Mouse (Mus musculus) heart, adult 2 months (tissue): Measurements from ENCODE around the gene Tas1r1.

Experiments used
- CTCF ChIP-seq: fragments of 200-600 bp; IDR thresholded peaks from 2 replicates; pipeline ENCODE4 v1.8.1; 2022; ENCODE audit warnings: antibody characterized with exemption, mild to moderate bottlenecking, moderate library complexity
- POLR2A ChIP-seq: fragments of 200-500 bp; IDR thresholded peaks from 2 replicates; pipeline ENCODE4 v1.6.1; 2011; ENCODE audit warnings: mild to moderate bottlenecking, low read depth, low read length, control low read depth; ENCODE audit not compliant: insufficient read depth

DNA sequence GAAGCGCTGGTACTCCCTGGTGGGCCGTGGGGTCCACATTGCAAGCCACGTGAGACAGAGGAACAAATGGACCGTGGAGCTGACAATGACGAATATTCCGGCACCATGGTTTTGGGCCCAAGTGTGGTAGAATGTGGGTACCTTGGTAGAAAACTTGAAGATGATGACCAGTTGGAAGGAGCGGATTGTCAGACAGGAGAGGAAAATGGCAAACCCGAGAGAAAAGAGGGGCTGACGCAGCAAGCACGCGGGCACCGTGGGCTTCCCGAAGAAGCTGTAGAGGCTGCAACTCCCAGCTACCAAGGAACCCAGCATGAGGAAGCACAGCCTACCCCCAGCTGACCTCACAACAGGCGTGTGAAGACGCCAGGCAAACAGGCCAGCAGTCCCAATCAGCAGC, 9.9 kb downstream of the Tas1r1 start:
- TF ChIP-seq POLR2A = no peak
- no peak for TF ChIP-seq CTCF
